Mouse (Mus musculus): ENCODE measurements around the gene Arid2. TPM values are rescaled to one million over a fixed set of nuclear protein-coding genes. Genes with fewer than 3 reads are reported as not detected.

Gene Arid2
- total and polyA plus RNA-seq, 3 experiments, result 20.3 to 31.2 (median 25.9) TPM

DNA sequence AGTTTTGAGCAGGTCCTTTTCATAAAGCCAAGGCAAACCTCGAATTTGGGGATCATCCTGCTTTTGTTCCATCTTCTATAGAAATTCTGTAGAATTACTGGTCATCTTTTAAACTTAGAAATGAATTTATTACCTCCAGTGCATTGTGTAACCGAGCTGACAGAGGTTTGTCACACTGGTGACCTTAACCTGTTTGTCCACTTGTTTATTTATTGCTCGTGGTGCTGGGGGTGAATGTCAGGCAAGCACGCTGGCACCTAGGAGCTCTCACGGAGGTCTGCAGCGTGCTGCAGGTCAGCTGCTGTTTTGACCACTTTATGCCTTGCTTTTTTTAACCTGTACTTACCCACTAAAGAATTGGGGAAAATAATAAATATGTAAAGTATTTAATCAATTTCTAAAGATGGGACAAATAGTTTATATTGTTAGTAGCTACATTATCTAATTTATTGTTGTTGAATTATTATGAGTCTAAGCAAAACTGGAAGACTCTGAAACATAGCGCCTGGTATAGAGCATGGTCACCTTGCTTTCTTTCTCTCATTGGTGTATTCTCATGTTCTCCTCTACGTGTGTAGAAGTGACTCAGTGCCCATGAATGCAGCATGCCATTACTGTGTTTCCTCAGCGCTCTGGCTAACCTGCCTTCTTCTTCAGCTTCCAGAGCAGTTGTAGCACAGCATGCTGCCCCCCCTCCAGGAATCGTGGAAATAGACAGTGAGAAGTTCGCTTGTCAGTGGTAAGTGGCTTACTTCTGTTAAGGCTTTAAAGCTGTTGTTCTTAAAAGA lies 79.1 kb downstream of the Arid2 start:
- Histone ChIP-seq H3K9ac (ENCODE audit: control insufficient read depth, low read depth, low read length, poor library complexity, severe bottlenecking) (no peak overlapping the region), H3K79me2 (ENCODE audit: control insufficient read depth, insufficient read depth, low read length, poor library complexity) (no peaks in the 10 kb centered on the region), H3K9me3 (replicated peaks; ENCODE audit: insufficient read depth, low read length) (no peaks in the 10 kb centered on the region), H3K27me3 (ENCODE audit: control insufficient read depth in 1 of 2, insufficient read depth in 2 of 2, low read length in 2 of 2) (no peaks in the 10 kb centered on the region; a peak in 1 of 4 replicates), H3K27ac (ENCODE audit: control insufficient read depth, low read depth, low read length) (no peak overlapping the region), H3K36me3 (ENCODE audit: control insufficient read depth in 1 of 2, insufficient read depth in 2 of 2, low read length in 2 of 2) (peaks cover 0 to 5% of the 10 kb centered on the region in 2 experiments; a peak in 2 of 4 replicates), H3K4me1 (ENCODE audit: control insufficient read depth in 1 of 2, insufficient read depth in 2 of 2, low read length in 2 of 2) (no peaks in the 10 kb centered on the region), H3K4me3 (ENCODE audit: control insufficient read depth in 1 of 2, insufficient read depth in 1 of 2, low read depth in 2 of 2, low read length in 2 of 2) (no peak overlapping the region)
- TF ChIP-seq TBP (IDR thresholded peaks at IDR 0.05; ENCODE audit: low read depth, low read length) (no peak), JUND (IDR thresholded peaks at IDR 0.05; ENCODE audit: low read depth, low read length) (no peak), GATA1 (IDR thresholded peaks at IDR 0.05; ENCODE audit: low read depth, low read length) (no peak), MEF2A (IDR thresholded peaks at IDR 0.05; ENCODE audit: extremely low read depth, insufficient replicate concordance, low read depth, low read length, poor library complexity, severe bottlenecking) (no peak), CHD1 (IDR thresholded peaks at IDR 0.05; ENCODE audit: low read depth, low read length) (no peak), POLR2AphosphoS2 (IDR thresholded peaks at IDR 0.05; ENCODE audit: low read length) (no peak), EP300 (IDR thresholded peaks at IDR 0.05; ENCODE audit: low read depth in 1 of 2, low read length in 2 of 2) (no peak), ZKSCAN1 (IDR thresholded peaks at IDR 0.05; ENCODE audit: low read depth, low read length) (no peak), MYB (IDR thresholded peaks at IDR 0.05; ENCODE audit: low read depth, low read length) (no peak), RAD21 (IDR thresholded peaks at IDR 0.05; ENCODE audit: low read depth, low read length) (no peak), ZNF384 (IDR thresholded peaks at IDR 0.05; ENCODE audit: low read depth, low read length) (no peak), KAT2A (conservative IDR thresholded peaks at IDR 0.05; ENCODE audit: low read depth, low read length) (no peak), SIN3A (IDR thresholded peaks at IDR 0.05; ENCODE audit: low read length) (no peak), HCFC1 (IDR thresholded peaks at IDR 0.05; ENCODE audit: low read depth, low read length) (no peak), TCF12 (IDR thresholded peaks at IDR 0.05; ENCODE audit: low read depth, low read length) (no peak), MYC (IDR thresholded peaks at IDR 0.05; ENCODE audit: low read depth, low read length) (no peak), ZC3H11A (IDR thresholded peaks at IDR 0.05; ENCODE audit: low read depth, low read length) (no peak), MAFK (IDR thresholded peaks at IDR 0.05; ENCODE audit: borderline replicate concordance, low read depth, low read length) (no peak), ETS1 (IDR thresholded peaks at IDR 0.05; ENCODE audit: low read depth, low read length) (no peak)
- no peak for DNase-seq (ENCODE audit: low read depth, low spot score)

DNA sequence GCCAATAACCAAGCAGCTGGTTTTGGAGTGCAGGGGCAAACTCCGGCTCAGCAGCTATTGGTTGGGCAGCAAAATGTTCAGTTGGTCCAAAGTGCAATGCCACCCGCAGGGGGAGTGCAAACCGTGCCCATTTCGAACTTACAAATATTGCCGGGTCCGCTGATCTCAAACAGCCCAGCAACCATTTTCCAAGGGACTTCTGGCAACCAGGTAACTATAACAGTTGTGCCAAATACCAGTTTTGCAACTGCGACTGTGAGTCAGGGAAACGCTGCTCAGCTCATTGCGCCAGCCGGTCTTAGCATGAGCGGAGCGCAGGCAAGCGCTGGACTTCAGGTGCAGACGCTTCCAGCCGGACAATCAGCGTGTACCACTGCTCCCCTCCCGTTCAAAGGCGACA lies 84.0 kb downstream of the Arid2 start:
- Histone ChIP-seq H3K9me3 (replicated peaks; ENCODE audit: insufficient read depth, low read length) (no peaks in the 10 kb centered on the region), H3K36me3 (ENCODE audit: control insufficient read depth in 1 of 2, insufficient read depth in 2 of 2, low read length in 2 of 2) (peaks cover 0 to 3% of the 10 kb centered on the region in 2 experiments; a peak in 2 of 4 replicates), H3K27me3 (ENCODE audit: control insufficient read depth in 1 of 2, insufficient read depth in 2 of 2, low read length in 2 of 2) (no peaks in the 10 kb centered on the region), H3K4me1 (ENCODE audit: control insufficient read depth in 1 of 2, insufficient read depth in 2 of 2, low read length in 2 of 2) (no peaks in the 10 kb centered on the region), H3K9ac (ENCODE audit: control insufficient read depth, low read depth, low read length, poor library complexity, severe bottlenecking) (no peak overlapping the region), H3K79me2 (ENCODE audit: control insufficient read depth, insufficient read depth, low read length, poor library complexity) (no peaks in the 10 kb centered on the region), H3K4me3 (ENCODE audit: control insufficient read depth in 1 of 2, insufficient read depth in 1 of 2, low read depth in 2 of 2, low read length in 2 of 2) (no peak overlapping the region), H3K27ac (ENCODE audit: control insufficient read depth, low read depth, low read length) (no peak overlapping the region)
- DNase-seq (ENCODE audit: low read depth, low spot score), result no peak
- TF ChIP-seq MAZ (IDR thresholded peaks at IDR 0.05; ENCODE audit: low read depth, low read length), result no peak

Data from MEL (cell line).